Mouse (Mus musculus) kidney, adult 18-20 months (tissue): ENCODE results near the gene Kank1.

Source experiments
- DNase-seq: peaks from one replicate; pipeline ENCODE4 v3.0.0; 2021

The Kank1 gene

DNA sequence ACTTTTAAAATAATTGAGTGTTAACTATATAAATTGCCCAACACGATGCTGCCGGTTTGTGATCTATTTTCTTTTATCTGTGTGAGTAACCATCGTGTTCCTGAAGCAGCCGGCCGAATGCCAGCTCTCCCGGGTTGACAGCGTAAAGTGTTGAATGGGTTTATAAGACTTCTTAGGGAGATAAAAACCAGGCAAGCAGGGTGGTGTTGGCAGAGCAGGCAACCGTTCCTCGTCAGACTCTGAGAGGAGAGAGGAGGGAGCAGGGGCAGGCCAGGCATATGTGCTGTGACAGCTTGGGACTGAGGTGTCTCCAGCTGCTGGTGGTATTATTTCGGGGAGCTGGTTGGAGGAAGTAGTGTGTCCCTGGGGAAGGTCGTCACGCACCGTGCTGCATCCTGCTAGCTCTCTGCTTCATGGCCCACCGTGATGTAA lies 78.7 kb downstream of the Kank1 start:
- no peak for DNase-seq

DNA sequence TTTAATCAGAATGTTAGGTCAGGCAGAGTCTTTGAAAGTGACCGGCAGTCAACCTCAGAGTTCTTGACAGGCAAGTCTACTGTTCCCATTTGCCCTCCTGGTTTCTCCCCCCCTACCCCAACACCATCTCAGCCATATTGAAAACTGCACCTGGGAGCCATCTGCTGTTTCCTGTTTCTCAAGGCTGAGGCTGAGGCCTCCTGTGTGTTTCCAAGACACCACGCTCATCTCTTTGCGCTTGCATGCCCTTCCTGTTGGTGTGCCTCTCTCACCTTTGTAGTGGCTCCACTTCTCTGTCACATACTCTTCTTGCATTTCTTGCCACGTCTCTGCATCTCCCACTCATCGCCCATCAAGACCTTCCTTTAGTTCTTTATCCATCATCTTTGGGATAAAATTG lies 79.2 kb downstream of the Kank1 start:
- no peak for DNase-seq

DNA sequence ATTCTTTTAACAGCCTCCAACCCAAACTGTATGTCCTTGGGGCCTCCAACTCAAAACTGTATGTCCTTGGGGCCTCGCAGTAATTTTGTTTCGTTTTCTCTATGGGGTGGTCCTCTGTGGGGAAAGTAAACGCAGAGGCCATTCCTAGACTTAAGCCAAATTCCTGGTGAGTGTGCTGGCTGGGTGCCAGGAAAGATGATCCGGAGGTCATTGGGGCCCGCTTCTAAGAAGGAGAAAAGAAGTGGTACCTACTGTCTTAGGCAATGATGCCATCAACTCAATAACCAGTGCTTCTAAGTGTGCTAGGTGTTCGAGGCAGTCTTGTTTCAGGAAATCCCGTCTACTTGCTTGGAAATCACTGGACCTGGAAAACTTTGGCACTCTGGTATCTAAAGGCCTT lies 87.5 kb downstream of the Kank1 start:
- DNase-seq: peak; percentile 31

DNA sequence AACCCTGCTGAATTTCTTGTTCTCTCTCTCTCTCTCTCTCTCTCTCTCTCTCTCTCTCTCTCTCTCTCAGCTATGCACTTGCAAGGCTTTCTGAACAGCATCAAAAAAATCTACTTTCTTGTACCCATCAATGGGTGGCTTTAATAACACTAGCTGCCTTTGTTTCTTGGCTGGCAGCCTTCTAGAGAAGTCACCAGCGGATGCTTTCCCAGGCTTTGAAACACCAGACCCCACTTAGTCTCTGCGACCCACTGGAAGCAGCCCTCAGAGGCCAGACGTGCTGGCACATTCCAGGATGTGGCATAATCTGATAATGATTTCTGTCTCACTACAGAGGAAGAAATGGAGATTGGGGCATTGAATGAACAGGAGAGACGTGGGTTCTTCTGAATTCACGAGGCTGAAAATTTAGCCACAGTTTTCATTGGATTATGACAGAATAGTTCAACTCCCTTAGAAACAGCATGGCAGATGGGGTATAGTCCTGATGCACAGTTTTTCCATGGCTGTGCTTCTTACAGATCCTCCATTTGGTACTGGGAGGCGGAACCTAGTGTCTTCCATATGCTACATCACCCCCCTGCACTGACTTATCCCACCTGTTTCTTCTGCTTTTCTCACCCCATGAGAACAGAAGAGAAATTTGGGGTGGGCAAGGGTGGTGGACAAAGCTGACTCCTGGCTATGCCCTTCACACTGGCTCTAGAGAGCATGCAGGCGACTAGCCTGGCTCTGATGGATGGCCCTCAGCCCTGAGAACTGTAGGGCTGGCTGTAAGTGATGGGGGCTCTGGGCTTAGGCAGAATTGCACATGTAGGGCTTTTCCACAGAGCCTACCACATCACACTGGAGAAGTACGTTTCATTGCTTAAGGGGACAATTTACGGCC lies 88.6 kb downstream of the Kank1 start:
- no peak for DNase-seq

DNA sequence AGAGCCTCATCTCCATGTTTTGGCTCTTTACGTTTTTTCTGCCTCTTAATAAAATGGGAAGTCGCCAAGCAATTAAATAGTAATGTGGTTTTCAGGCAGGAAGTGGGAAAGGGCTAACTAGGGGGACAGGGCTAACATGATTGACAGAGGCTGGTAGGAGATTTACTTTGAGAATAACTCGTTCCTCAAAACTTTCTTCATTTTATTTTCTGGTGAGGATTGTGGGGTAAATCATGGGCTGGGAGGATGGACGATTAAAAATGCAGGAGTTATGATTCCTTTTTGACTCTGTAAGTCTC lies 89.2 kb downstream of the Kank1 start:
- no peak for DNase-seq

DNA sequence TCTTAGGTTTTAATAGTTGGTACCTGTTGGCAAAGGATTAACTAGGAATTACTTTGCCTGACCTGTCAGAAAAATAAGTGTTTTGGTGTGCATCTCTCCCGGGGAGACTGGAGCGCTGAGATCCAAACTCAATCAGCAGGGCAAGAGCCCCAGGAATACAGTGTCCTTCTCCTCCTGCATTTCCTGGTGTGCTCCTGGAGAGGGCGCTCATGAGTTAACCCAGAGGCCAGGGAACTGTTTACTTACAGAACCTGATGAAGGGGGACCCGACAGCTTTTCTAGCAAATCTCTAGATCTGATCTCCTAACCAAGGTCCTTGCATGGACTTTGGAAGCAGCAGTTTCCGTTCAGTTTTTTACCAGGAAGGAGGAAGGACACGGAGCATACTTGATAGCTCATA lies 90.9 kb downstream of the Kank1 start:
- no peak for DNase-seq

DNA sequence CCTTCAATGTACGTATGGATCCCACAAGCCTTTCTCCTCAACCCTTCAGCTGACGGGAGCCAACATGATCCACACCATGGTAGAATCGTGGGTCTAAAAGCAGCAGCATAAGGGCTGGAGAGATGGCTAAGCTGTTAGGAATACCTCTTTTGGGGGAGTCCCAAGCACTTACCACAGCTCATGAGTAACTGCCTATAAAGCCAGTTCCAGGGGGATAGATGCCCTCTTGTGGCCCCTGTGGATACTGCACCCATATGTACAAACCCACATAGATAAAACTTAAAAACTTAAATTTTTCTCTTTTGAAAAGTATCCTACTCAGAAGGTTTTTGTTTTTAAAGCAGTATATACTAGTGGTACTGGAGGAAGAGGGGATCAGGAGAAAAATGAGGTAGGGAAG lies 97.6 kb downstream of the Kank1 start:
- DNase-seq: peak; percentile 68

DNA sequence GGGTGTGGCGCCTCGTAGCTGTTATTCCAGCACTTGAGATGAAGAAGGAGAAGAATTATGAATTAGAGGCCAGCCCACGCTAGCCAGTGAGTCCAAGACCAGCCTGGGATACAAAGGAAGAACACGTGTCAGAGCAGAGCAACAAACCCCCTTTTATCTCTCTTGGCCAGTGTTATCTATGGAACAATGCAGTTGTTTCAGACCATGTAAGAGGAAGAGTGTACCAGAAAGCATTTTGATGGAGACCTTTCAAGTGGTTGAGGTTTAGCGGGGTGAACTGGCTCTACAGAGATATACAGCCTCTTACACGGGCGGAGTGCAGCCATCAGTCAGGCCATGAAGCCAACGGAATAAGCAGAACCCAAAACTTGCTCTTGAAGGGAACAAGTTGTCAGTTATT lies 100.0 kb downstream of the Kank1 start:
- no peak for DNase-seq

DNA sequence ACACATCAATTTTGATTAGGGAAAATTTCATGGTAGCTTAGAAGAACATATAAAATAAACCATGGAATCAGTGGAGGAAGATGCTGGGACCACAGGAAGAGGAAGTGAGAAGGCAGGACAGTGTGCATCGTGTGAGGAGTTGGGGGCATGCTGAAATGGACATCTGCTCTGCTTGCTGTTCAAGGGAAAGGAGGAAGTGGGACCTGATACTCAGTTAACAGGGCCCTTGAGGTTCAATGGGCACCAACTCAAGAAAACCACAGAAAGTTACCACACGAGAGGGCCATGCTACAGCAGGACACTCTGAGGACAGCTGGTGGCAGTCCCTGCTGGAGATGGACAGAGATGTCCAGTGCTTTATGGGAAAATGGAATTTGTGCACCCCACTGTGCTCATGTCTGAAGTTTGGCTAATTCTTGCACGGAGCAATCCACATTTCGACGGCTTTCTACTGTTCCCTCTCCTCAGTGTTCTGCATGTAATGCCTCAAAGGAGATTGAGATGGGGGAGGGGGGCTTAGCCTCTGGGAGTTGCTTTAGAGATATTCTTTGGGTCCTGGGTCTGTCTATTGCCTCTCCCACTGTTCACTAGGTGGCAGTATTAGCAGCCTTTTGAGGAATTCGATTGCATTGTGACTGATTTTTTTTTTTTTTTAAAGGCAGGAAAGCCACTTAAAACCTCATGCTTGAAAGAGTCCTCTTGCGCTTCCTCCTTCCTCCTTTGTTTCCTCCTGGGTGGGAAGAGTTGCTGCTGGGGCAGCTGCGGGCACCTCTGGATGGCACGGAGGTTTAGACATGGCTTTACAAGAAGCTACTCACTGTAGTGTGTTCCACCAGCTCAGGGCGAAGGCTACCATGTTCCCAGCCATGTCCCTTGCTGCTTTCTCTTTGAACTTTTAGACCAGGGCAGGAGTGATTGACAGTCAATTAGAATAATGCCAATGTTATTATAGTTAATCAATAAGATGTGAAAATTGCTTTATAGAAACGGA lies 104.2 kb downstream of the Kank1 start:
- DNase-seq: peak; percentile 35

DNA sequence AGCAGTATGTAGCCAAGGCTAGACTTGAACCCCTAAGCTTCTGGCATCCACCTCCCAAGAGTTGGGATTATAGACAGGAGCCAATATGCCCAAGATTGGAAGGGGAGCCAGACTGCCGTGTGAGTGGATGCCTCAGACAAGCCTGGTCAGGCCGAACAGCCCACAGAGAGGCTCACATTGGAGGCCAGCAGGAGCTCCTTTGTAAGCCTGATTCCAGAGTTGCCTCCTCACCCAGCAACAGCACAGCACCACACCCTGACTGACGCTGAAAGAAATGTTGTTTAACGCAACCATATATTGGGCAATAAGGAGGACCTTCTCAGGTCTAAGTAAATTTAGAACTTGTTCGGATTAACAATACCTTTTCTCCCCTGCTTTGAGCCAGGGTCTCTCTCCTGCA lies 105.3 kb downstream of the Kank1 start:
- no peak for DNase-seq

DNA sequence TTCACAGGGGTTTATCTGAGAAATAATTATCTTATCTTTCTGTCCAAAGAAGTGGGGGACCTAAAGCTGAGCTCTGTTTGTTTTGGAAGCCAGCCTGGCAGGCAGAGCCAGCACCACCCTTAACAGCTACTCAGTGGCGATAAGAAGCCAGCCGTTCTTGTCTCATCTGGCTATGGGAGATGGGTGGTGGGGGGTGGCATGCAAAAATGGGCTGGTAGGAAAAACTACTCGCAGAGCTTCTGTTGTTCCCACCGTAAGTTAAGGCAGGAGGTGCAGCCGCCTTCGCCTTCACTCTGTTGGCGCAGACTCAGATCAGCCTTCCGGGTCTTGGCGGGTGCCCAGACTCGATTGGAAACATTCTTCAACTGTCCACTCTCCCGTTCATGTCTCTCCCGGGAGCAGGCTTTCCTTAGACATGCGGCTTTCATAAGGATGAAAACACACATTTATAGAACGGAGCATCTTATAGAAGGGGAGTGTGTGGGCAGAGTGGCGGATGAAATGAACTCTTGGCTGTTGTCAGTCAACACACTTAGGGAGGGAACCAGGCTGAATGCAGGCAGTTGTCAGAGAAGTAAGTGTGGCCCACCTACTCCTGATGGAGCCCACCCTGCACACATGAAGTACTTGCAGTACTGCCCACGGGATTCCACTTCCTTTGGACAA lies 107.0 kb downstream of the Kank1 start:
- DNase-seq: peak; percentile 29

DNA sequence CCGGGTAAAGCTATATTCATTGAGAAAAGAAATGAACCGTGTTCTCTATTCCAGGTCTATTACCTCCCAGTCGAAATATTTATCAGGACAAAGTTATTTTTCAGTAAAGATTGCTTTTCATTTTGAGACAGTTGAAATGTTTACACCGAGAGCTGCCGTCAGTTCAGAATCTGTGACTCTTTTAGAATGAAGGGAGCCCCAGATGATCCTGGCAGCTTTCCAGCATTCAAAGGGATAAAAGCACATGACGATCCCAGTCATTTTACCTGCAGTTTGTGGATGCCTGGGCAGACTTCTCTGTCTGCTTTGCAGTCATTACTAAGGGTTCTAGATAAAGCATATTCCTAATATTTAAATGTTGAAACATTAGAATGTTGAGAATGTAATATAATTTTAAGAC lies 107.6 kb downstream of the Kank1 start:
- no peak for DNase-seq

DNA sequence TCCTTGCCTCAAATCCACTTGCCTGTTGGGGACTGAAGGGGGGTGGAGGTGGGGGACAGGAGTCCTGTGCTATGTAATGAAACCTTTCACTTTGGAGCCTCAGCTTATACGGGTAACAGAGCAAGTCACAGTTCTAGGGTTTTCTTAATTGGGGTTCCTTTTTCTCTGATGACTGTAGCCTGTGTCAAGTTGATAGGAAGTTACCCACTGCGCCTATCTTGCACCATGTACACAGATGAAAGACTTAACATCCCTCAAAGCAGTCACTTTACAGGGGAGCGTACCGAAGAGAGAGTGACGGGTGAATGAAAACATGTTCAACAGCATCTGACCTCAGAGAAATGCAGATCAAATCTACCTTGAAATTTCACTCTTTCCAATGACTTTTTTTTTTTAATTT lies 109.2 kb downstream of the Kank1 start:
- no peak for DNase-seq

DNA sequence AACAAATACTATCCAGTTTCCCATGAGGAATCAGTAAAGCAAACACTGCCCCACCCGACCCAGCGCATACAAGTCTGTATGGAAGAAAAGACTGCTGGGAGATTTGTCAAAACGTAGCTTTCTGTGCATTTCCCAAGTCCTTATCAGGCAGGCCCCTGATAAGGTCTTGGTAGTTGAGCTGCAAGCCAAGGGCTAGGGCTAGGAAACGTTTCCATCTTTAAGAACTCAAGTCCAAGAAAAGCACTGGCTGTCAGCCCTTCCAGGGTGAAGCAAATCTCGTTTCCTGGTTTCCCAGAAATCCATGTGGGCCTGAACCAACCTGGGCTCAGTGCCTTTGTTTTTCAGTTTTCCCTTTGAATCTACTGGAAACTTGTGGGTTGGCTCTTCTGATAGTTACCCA lies 110.7 kb downstream of the Kank1 start:
- DNase-seq: no peak

DNA sequence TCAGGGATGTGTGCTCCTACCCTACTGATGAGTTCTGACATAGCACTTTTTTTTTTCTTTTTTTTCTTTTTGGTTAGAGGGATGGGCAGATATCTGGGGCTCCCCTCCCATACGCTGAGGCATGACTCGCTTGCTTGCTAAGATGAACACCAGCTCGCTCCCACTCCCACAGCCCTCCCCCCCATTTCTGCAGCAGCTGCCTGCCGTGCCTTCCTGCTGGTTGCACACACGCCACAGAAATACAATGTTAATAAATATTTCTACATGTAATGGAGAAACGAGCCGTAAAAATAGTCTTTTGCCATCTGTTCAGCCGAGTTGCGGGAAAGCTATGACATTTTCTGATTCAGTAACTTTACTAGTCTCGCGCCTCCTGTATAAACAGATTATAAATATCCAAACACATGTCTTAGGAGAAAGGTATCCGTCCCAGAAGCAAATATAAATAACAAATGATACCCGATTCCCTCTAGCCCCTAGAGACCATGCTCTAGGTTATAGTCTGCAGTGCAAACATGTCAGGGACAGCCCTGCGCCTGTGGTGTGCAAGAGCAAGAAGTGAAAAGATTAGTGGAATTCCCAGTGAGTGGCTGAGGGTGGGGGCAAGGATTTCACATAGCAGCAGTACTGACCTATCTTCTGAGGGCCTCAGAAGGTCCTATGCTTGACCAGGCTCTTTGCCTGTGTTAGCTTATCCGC lies 114.6 kb downstream of the Kank1 start:
- DNase-seq: no peak

DNA sequence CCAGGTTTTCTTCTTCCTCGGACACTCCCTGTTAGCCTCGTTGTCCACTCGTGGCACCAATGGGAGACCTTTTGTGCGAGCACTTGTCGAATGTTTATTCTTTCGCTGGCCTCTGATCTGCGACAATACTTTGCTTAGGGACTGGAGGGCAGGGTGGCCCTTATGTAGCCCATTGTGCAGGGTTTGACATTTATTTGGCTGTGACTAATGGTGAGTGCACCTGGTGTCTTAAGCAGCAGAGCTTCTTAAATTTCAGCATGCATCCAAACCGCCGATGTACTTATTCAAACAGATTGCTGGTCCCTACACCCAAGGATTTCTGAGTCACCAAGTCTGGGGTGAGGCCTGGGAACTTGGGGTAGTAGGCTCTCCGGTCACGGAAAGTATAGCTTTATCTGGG lies 120.3 kb downstream of the Kank1 start:
- DNase-seq: no peak

DNA sequence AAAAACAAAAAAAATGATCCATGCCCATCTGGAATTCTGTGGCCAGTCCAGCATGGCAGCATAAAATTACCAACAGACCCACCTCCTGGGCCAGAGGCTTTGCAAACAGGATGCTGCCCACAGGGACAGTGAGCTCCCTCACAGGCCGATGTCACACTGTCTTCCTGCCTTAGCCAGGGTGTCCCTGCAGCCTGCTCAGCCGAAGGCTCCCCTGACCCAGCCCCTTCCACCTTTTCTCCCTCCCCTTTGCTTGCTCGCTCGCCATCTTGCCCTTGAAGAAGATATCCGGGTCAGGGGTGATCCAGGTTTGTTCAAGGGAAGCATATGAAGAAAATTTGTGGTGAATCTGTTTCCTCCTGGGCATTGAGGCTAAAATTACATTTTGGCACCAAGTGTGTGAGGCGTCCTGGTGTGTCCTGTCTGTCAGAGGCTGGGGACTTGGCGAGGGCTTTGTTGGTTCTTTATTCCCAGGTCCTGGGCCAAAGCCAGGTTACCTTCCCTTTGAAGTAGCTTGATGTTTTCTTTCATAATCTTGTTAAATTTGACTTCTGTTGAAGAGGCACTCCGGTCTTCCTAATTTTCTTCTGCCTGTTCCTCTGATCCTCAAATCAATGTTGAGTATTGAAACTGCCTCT lies 121.8 kb downstream of the Kank1 start:
- DNase-seq: no peak

DNA sequence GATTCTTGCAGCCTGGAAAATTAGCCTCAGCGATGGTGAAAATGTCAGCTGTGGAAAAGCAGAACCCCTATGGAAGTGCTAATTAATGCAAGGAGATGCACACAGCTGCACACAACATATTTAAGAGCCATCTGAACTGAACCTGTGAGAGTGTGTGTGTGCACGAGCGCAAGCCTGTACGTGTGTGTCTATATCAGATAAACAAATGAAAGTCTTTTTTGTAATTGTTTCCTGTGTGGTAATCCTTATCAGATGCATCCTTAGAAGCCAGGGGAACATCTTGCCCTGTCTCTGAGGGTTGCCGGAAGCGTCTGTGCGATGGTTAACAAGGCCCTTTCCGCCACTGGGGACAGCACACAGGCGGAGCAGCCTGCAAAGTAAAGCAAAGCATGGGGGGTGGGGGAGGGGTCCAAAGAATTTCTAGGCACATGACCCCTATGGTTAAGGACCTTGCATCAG lies 123.8 kb downstream of the Kank1 start:
- no peak for DNase-seq

DNA sequence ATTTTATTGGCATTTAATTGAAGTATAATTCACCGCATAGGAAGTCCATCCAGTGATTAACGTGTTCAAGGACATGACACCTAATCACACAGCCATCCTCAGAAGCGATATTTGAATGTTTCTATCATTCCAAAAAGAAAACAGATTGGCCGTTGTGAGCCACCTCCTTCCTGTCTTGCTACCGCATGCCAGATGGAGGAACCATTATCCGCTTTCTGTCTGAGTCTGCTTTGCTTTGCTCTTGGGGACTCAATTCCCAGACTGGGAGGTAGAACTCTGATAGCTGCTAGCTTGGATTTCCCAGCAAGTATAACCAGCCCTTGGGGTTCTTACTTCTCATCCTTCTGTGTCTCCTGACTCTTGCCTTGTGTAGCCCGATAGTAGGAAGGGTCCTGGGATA lies 125.2 kb downstream of the Kank1 start:
- DNase-seq: no peak

DNA sequence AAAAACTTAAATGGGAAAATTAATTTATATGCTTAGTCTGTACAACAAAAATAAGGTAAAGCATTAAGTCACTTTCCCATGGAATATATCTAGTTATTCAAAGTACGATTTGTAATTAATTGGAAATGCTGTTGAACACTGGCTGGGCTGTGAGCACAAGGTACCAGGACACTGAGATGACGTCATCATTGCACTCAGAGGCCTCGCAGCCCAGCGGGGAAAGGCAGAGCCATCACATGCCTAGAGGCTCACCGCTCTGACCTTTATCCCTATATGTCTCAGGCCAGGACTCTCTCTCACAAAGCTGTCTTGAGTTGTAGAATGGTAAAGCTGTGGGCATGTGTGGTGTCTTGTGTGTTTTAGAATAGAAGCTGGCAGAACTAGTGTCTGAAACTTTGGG lies 128.9 kb downstream of the Kank1 start:
- no peak for DNase-seq

DNA sequence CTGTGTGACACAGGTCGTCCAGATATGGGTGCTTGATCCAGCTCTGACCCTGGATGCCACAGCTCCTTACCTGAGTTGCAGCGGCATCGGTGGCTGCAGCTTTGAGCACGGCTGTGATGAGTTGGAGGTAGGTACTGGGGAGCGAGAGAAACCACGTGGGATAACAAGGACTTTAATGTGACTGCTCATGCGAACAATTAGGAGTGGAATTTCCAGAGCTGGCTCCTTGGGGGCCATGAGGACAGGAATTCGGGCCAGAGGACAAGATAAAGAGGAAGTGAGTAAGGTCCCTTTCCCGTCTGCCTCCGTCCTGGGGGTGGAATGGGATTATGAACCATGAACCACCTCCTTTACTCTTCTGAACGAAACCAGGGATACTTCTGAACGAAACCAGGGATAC lies 129.8 kb downstream of the Kank1 start:
- DNase-seq: no peak

DNA sequence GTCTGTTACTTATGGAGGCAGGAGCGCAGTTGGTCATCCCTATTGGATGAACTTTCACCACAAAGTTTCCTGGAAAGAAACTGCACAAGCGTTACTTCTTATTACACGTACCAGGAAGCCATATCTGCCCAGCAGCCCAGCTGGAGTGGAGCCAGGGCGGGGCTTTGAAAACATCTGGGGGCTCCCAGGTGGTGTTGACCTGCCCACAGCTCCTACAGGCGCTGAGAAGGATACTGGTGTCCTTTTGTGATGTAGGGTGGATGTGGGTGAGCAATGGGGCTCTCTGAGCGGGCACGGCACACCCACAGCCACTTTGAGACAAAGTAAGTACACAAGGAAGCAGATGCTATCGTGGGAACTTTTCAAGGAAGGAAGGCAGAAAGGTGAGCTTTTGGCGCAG lies 133.7 kb downstream of the Kank1 start:
- DNase-seq: no peak
